Mouse (Mus musculus): Measurements from ENCODE around the gene Brwd1.
"Not testable (repeated sequence)": the region's sequence is repeated elsewhere in the genome, so short reads cannot be mapped to it uniquely, and the experiment has no call there.

Brwd1 gene

GRCm38 (mm10) chr16:95984911-95985310, 97.4 kb downstream of the Brwd1 start:
- no peak for DNase-seq (ENCODE audit: low spot score in 2 of 2)

- no peak for DNase-seq (ENCODE audit: low spot score in 2 of 2)
Observed at GRCm38 (mm10) chr16:95983601-95984000, 98.7 kb downstream of the Brwd1 start.

GRCm38 (mm10) chr16:95970841-95971240, 111.5 kb downstream of the Brwd1 start:
- DNase-seq (ENCODE audit: low spot score in 2 of 2), result no peak

- DNase-seq (ENCODE audit: low spot score in 2 of 2), result no peak
Observed at GRCm38 (mm10) chr16:95967455-95967854, 114.9 kb downstream of the Brwd1 start.

- DNase-seq (ENCODE audit: low spot score in 2 of 2), result no peak
Observed at GRCm38 (mm10) chr16:95964427-95965023, 117.8 kb downstream of the Brwd1 start.

- not testable (repeated sequence) for DNase-seq (ENCODE audit: low spot score in 2 of 2)
Observed at GRCm38 (mm10) chr16:95961484-95961883, 120.8 kb downstream of the Brwd1 start.

- not testable (repeated sequence) for DNase-seq (ENCODE audit: low spot score in 2 of 2)
Observed at GRCm38 (mm10) chr16:95960689-95961088, 121.6 kb downstream of the Brwd1 start.

GRCm38 (mm10) chr16:95958080-95958479, 124.2 kb downstream of the Brwd1 start:
- no peak for DNase-seq (ENCODE audit: low spot score in 2 of 2)

- no peak for DNase-seq (ENCODE audit: low spot score in 2 of 2)
Observed at GRCm38 (mm10) chr16:95956618-95957017, 125.7 kb downstream of the Brwd1 start.

- DNase-seq (ENCODE audit: low spot score in 2 of 2), result no peak
Observed at GRCm38 (mm10) chr16:95955716-95956346, 126.5 kb downstream of the Brwd1 start.

- no peak for DNase-seq (ENCODE audit: low spot score in 2 of 2)
Observed at GRCm38 (mm10) chr16:95954341-95954740, 128.0 kb downstream of the Brwd1 start.

- no peak for DNase-seq (ENCODE audit: low spot score in 2 of 2)
Observed at GRCm38 (mm10) chr16:95953159-95953650, 129.1 kb downstream of the Brwd1 start.

GRCm38 (mm10) chr16:95951471-95951870, 130.9 kb downstream of the Brwd1 start:
- DNase-seq (ENCODE audit: low spot score in 2 of 2), result no peak

GRCm38 (mm10) chr16:95945389-95946311, 136.7 kb downstream of the Brwd1 start:
- peak; percentile 77 to 79 for DNase-seq (ENCODE audit: low spot score in 2 of 2)

- DNase-seq (ENCODE audit: low spot score in 2 of 2), result no peak
Observed at GRCm38 (mm10) chr16:95943186-95943585, 139.1 kb downstream of the Brwd1 start.

All from urinary bladder, postnatal 4 days (tissue).